ENCODE assay signal across 7 mouse cellular contexts in genomic region chr11:93987625-93988327, GRCm38 (mm10). TPM values are rescaled to one million over a fixed set of nuclear protein-coding genes. Genes with fewer than 3 reads are reported as not detected.
DNase-seq lines count a peak whose midpoint lies in the region; ATAC-seq and TF ChIP-seq lines count a peak whose summit lies in the region.

No protein-coding gene starts in this region.

- peak overlapping the region; percentile 48 for H3K4me2 ChIP-seq in heart, embryonic 13.5 days
- H3K4me2 ChIP-seq in liver, embryonic 15.5 days, result no peak overlapping the region

- no peak for TF ChIP-seq RAD21 in MEL (IDR thresholded peaks at IDR 0.05; ENCODE audit: low read depth, low read length)

- H3K27ac ChIP-seq in MEL (ENCODE audit: control insufficient read depth, low read depth, low read length), result peak overlapping the region; percentile 37
- peak overlapping the region; percentile 96 for H3K27ac ChIP-seq in heart, embryonic 13.5 days (replicated peaks)
- peak overlapping the region; percentile 48 for H3K27ac ChIP-seq in liver, embryonic 15.5 days (replicated peaks)

- no peaks in the 10 kb centered on the region for H3K27me3 ChIP-seq in MEL (ENCODE audit: control insufficient read depth in 1 of 2, insufficient read depth in 2 of 2, low read length in 2 of 2)
- no peaks in the 10 kb centered on the region for H3K27me3 ChIP-seq in heart, embryonic 13.5 days (replicated peaks)
- no peaks in the 10 kb centered on the region for H3K27me3 ChIP-seq in liver, embryonic 15.5 days

- TF ChIP-seq EP300 in MEL (IDR thresholded peaks at IDR 0.05; ENCODE audit: low read depth in 1 of 2, low read length in 2 of 2), result 0 out of 4 replicates have a peak, but pooled peaks of 1 of the 2 experiments have one; percentile 13

- H3K4me1 ChIP-seq in MEL (ENCODE audit: control insufficient read depth in 1 of 2, insufficient read depth in 2 of 2, low read length in 2 of 2), result peaks cover 8 to 27% of the 10 kb centered on the region in 2 experiments
- peaks cover 31% of the 10 kb centered on the region for H3K4me1 ChIP-seq in heart, embryonic 13.5 days
- peaks cover 15% of the 10 kb centered on the region for H3K4me1 ChIP-seq in liver, embryonic 15.5 days (replicated peaks)

- no peaks in the 10 kb centered on the region for H3K79me2 ChIP-seq in MEL (ENCODE audit: control insufficient read depth, insufficient read depth, low read length, poor library complexity)

- H3K36me3 ChIP-seq in MEL (ENCODE audit: control insufficient read depth in 1 of 2, insufficient read depth in 2 of 2, low read length in 2 of 2), result peaks cover 0 to 14% of the 10 kb centered on the region in 2 experiments; a peak in 2 of 4 replicates
- H3K36me3 ChIP-seq in heart, embryonic 13.5 days, result no peaks in the 10 kb centered on the region
- no peaks in the 10 kb centered on the region for H3K36me3 ChIP-seq in liver, embryonic 15.5 days (replicated peaks)

- no peak for TF ChIP-seq POLR2A in MEL (IDR thresholded peaks at IDR 0.05; ENCODE audit: control insufficient read depth in 1 of 2, insufficient read depth in 1 of 2, low read depth in 1 of 2, low read length in 2 of 2, poor library complexity in 1 of 2)

- no peaks in the 10 kb centered on the region for H3K9me3 ChIP-seq in MEL (replicated peaks; ENCODE audit: insufficient read depth, low read length)
- no peaks in the 10 kb centered on the region for H3K9me3 ChIP-seq in heart, embryonic 13.5 days
- H3K9me3 ChIP-seq in liver, embryonic 15.5 days (replicated peaks), result no peaks in the 10 kb centered on the region

- H3K9ac ChIP-seq in MEL (ENCODE audit: control insufficient read depth, low read depth, low read length, poor library complexity, severe bottlenecking), result peak overlapping the region; percentile 9; the same call in 1 of the 2 replicates
- peak overlapping the region; percentile 62 for H3K9ac ChIP-seq in heart, embryonic 13.5 days
- no peak overlapping the region for H3K9ac ChIP-seq in liver, embryonic 15.5 days

- no peak for ATAC-seq in heart, embryonic 13.5 days (ENCODE audit: extremely low read depth, insufficient number of reproducible peaks, low FRiP score, low TSS enrichment)
- 0 out of 2 replicates have a peak, but pooled peaks have one; percentile 31 for ATAC-seq in liver, embryonic 15.5 days (ENCODE audit: insufficient read depth)

- H3K4me3 ChIP-seq in MEL (ENCODE audit: control insufficient read depth in 1 of 2, insufficient read depth in 1 of 2, low read depth in 2 of 2, low read length in 2 of 2), result peak overlapping the region; percentile 1 to 10; a peak in 2 of 4 replicates
- H3K4me3 ChIP-seq in heart, embryonic 13.5 days, result no peak overlapping the region
- no peak overlapping the region for H3K4me3 ChIP-seq in liver, embryonic 15.5 days (replicated peaks)

- peak; percentile 59 for DNase-seq in 416B (ENCODE audit: low read depth)
- peak; percentile 40 for DNase-seq in MEL (ENCODE audit: low read depth, low spot score)
- DNase-seq in cerebellum, adult 11-12 months, result no peak
- no peak for DNase-seq in retina, embryonic 14.5 days (ENCODE audit: low spot score)
- DNase-seq in layer of hippocampus, adult 9-10 months (ENCODE audit: low spot score), result no peak

- no peak for TF ChIP-seq CTCF in MEL (IDR thresholded peaks at IDR 0.05 in 2 of 3, conservative IDR thresholded peaks at IDR 0.05 in 1 of 3; ENCODE audit: control insufficient read depth in 1 of 3, insufficient read depth in 1 of 3, low read depth in 2 of 3, low read length in 3 of 3, poor library complexity in 1 of 3, severe bottlenecking in 1 of 3)

- WGBS in heart, embryonic 13.5 days, result 33% methylated on average over 8 of the region's 8 CpGs
- WGBS in liver, embryonic 15.5 days (ENCODE audit: insufficient replicate concordance), result 25% methylated on average over 8 of the region's 8 CpGs

TF ChIP-seq in MEL, 35 proteins besides CTCF, POLR2A, EP300 and RAD21:
- TF ChIP-seq MAZ (IDR thresholded peaks at IDR 0.05; ENCODE audit: low read depth, low read length) (no peak), TAL1 (IDR thresholded peaks at IDR 0.05; ENCODE audit: low read length) (no peak), USF1 (IDR thresholded peaks at IDR 0.05; ENCODE audit: low read depth, low read length) (no peak), TCF12 (IDR thresholded peaks at IDR 0.05; ENCODE audit: low read depth, low read length) (peak; percentile 25; the same call in 1 of the 2 replicates), MYB (IDR thresholded peaks at IDR 0.05; ENCODE audit: low read depth, low read length) (no peak), MXI1 (IDR thresholded peaks at IDR 0.05; ENCODE audit: low read depth, low read length) (no peak), ZNF384 (IDR thresholded peaks at IDR 0.05; ENCODE audit: low read depth, low read length) (no peak), ZC3H11A (IDR thresholded peaks at IDR 0.05; ENCODE audit: low read depth, low read length) (no peak), POLR2AphosphoS2 (IDR thresholded peaks at IDR 0.05; ENCODE audit: low read length) (no peak), RCOR1 (IDR thresholded peaks at IDR 0.05; ENCODE audit: low read depth, low read length) (0 out of 2 replicates have a peak, but pooled peaks have one; percentile 30), JUND (IDR thresholded peaks at IDR 0.05; ENCODE audit: low read depth, low read length) (no peak), BHLHE40 (IDR thresholded peaks at IDR 0.05; ENCODE audit: borderline replicate concordance, low read depth, low read length) (no peak), GATA1 (IDR thresholded peaks at IDR 0.05; ENCODE audit: low read depth, low read length) (peak; percentile 39; the same call in 1 of the 2 replicates), TBP (IDR thresholded peaks at IDR 0.05; ENCODE audit: low read depth, low read length) (no peak), KAT2A (conservative IDR thresholded peaks at IDR 0.05; ENCODE audit: low read depth, low read length) (no peak), UBTF (IDR thresholded peaks at IDR 0.05; ENCODE audit: borderline replicate concordance, insufficient read depth, low read depth, low read length) (no peak), USF2 (IDR thresholded peaks at IDR 0.05; ENCODE audit: borderline replicate concordance in 1 of 2, insufficient read depth in 1 of 2, low read depth in 1 of 2, low read length in 2 of 2) (no peak), ZKSCAN1 (IDR thresholded peaks at IDR 0.05; ENCODE audit: low read depth, low read length) (no peak), NELFE (IDR thresholded peaks at IDR 0.05; ENCODE audit: low read depth, low read length) (no peak), ELF1 (IDR thresholded peaks at IDR 0.05; ENCODE audit: low read depth, low read length) (no peak), CHD1 (IDR thresholded peaks at IDR 0.05; ENCODE audit: low read depth, low read length) (no peak), MEF2A (IDR thresholded peaks at IDR 0.05; ENCODE audit: extremely low read depth, insufficient replicate concordance, low read depth, low read length, poor library complexity, severe bottlenecking) (no peak)

RNA-seq across cellular contexts. Expression of gene Spag9, which starts 8.1 kb away (rescaled TPM):
- total RNA-seq in MEL (2012; rRNA removed), result 19.1 and 20.6 TPM in 2 replicates
- polyA plus RNA-seq in MEL (2012; ENCODE audit: insufficient read depth in 1 of 2, insufficient read length in 2 of 2, low read depth in 1 of 2, low replicate concordance in 2 of 2, missing spikeins in 1 of 2), result 100 to 1,000 TPM in 1 of 2 experiments, 10 to 100 TPM in 1; 18.9 to 279 TPM
- 29.7 and 31.4 TPM in 2 replicates for polyA plus RNA-seq in heart, embryonic 13.5 days (2015; fragmentation: Nextera tagmentation; extraction: Ambion mirVana)
- polyA plus RNA-seq in liver, embryonic 15.5 days (2015; fragmentation: Nextera tagmentation; extraction: Ambion mirVana), result 9.2 and 10.4 TPM in 2 replicates

RNA-seq across cellular contexts. Expression of gene Nme1, which starts 19.5 kb away (rescaled TPM):
- 210 and 253 TPM in 2 replicates for total RNA-seq in MEL (2012; rRNA removed)
- 100 to 1,000 TPM in 1 of 2 experiments, not detected in 1; 131 TPM for polyA plus RNA-seq in MEL (2012; ENCODE audit: insufficient read depth in 1 of 2, insufficient read length in 2 of 2, low read depth in 1 of 2, low replicate concordance in 2 of 2, missing spikeins in 1 of 2)
- polyA plus RNA-seq in heart, embryonic 13.5 days (2015; fragmentation: Nextera tagmentation; extraction: Ambion mirVana), result 112 and 120 TPM in 2 replicates
- 105 and 107 TPM in 2 replicates for polyA plus RNA-seq in liver, embryonic 15.5 days (2015; fragmentation: Nextera tagmentation; extraction: Ambion mirVana)

RNA-seq across cellular contexts. Expression of gene Gm20390, which starts 19.7 kb away (rescaled TPM):
- 673 and 732 TPM in 2 replicates for total RNA-seq in MEL (2012; rRNA removed)
- 100 to 1,000 TPM in 1 of 2 experiments, not detected in 1; 760 TPM for polyA plus RNA-seq in MEL (2012; ENCODE audit: insufficient read depth in 1 of 2, insufficient read length in 2 of 2, low read depth in 1 of 2, low replicate concordance in 2 of 2, missing spikeins in 1 of 2)
- polyA plus RNA-seq in heart, embryonic 13.5 days (2015; fragmentation: Nextera tagmentation; extraction: Ambion mirVana), result 303 and 315 TPM in 2 replicates
- 187 and 209 TPM in 2 replicates for polyA plus RNA-seq in liver, embryonic 15.5 days (2015; fragmentation: Nextera tagmentation; extraction: Ambion mirVana)

RNA-seq across cellular contexts. Expression of gene Nme2, which starts 31.7 kb away (rescaled TPM):
- total RNA-seq in MEL (2012; rRNA removed), result 530 and 612 TPM in 2 replicates
- polyA plus RNA-seq in MEL (2012; ENCODE audit: insufficient read depth in 1 of 2, insufficient read length in 2 of 2, low read depth in 1 of 2, low replicate concordance in 2 of 2, missing spikeins in 1 of 2), result 100 to 1,000 TPM in 1 of 2 experiments, not detected in 1; 126 TPM
- 325 and 357 TPM in 2 replicates for polyA plus RNA-seq in heart, embryonic 13.5 days (2015; fragmentation: Nextera tagmentation; extraction: Ambion mirVana)
- polyA plus RNA-seq in liver, embryonic 15.5 days (2015; fragmentation: Nextera tagmentation; extraction: Ambion mirVana), result 102 and 125 TPM in 2 replicates

Comparison
In these comparisons a context has a peak if more than half of its experiments do, and no peak if none do; other contexts are left out.
1. DNase-seq: peak in 416B (single experiment) and MEL (single experiment); none in cerebellum, adult 11-12 months (single experiment), retina, embryonic 14.5 days (single experiment) and layer of hippocampus, adult 9-10 months (single experiment).
2. H3K27ac ChIP-seq: peak in every context shown above with its lines; median percentile 96 in heart, embryonic 13.5 days; 48 in liver, embryonic 15.5 days; 37 in MEL.
3. H3K4me3 ChIP-seq: peak in MEL (2 of 2); none in heart, embryonic 13.5 days (single experiment) and liver, embryonic 15.5 days (single experiment).